Mouse (Mus musculus): ENCODE results near the gene Plxdc2.

Plxdc2 gene

DNA sequence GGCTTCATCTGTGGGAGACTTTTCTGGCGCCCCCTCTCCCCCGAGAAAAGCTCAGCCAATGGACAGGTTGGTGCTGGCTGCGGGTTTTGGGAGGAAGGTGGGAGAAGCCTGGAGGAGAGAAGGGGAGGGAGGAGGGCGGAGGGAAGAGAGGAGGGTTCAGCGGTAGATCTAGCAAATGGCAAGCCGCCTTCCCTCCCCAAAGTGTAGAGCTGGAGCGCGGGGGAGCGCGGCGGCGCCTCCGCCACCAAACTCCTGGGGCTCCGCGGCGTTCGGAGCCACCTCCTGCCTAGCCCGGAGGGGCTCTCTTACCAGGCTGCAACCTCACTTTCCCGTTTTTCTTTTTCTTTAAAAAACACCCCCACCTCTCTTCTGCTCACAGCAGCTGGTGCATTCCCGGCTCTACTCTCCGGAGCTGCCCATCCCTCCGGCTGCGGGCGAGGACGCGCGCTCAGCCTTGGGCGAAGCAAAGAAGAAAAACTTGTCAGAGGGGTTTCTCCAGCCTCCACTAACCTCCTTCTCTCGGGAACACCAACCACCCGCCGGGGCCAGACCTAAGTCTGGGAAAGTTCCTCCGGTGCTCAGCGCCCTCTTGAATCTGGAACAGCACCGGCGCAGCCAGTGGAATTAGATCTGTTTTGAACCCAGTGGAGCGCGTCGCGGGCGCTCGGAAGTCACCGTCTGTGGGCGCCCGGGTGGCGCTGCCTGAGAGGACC lies at the start of gene Plxdc2:
Gene Plxdc2 (plus strand): TSS at position 199 of the 713 bp plus-strand sequence.
- peak; percentile 85 for ATAC-seq (ENCODE audit: insufficient number of reproducible peaks, low FRiP score, low TSS enrichment)

DNA sequence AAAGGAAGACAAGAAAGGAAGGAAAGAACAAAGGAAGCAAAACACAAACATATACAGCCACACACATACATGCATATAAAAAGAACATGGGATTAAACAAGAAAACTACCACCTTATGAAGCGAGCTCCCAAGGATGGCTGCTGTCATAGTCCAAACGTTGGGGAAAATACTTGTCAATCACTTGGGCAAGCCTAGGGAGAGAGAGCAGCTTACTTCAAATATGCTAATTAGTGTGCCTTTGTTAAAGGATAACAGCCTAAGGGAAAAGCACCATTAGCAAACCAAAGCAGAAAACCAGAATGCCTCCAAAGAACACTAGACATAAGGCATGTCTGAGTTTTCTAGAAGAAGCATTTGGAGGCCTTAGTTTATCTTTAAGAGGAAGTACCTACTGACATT lies 45.7 kb upstream of the Plxdc2 start:
- ATAC-seq (ENCODE audit: insufficient number of reproducible peaks, low FRiP score, low TSS enrichment), result no peak

DNA sequence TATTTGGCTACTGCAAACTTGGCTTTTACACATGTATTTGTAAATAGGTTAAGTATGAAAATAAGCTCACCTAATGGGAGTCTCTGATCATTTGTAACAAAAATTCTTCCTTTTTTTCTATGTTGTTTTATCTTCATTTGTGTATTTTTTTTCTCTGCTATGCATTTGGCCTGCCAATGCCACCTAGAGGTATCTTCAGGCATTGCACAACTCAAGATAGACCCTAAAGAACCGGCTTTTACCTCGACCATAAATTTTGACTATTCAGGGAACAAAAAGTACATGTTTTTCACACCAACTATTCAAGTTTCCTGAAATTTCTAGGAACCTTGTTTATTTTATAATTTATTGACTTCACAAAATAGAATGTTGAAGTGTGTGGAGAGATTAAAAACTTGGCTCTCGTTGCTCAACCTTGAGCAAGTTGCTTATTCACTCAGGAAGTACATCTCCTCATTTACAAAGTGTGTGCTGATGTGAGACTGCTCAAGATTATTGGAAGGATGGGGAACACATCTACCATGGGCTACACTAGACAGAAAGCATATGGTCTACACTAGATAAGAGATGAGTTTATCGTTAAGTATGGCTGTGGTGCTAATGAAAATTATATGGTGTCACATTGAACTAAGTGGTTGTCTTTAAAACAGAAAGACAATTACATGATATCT lies 43.6 kb upstream of the Plxdc2 start:
- ATAC-seq (ENCODE audit: insufficient number of reproducible peaks, low FRiP score, low TSS enrichment), result no peak

DNA sequence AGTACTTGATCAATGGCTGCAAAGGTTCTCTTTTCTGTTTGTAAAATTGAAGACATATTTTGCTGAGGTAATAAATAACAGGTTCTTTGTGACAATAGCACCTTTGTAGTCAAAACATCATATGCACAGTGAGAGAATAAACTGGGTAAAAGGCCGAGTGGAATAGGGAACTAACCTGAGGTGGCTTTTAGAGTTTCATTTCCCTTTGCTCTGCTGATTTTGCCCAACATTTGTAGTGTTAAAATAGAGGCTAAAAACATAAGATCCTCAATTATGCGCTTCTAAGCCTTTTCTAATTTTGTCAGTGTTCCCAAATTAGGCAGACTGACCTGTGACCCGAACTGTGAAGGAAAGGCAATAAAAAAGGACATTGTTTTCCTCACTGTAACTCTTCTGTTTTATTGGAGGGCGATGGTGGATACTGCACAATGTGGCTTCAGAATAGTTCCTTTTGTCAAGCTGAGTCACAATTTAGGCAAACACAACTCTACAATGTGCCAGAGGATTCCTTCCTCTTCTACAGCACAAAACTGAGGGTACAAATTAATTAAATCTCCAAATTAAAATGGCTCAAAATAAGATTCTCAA lies 20.8 kb upstream of the Plxdc2 start:
- ATAC-seq (ENCODE audit: insufficient number of reproducible peaks, low FRiP score, low TSS enrichment), result no peak

DNA sequence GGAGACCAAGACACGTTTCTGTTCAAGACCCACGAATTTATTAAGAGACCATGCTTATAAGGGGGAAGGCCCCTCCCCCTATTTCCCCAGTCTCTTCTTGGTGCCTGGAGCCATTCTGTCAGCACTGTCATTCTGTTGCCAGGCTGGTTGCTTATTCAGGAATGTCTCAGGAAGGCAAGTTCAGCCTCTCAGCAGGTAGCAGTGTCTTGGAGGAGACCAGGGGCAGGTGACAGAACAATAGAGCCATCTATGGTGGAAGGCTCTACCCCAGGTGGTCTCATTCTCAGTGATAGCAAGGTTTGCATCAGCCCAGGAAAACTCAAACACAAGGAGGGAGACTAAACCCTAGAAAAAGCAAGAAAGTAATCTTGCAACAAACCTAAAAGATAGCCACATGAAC lies 11.5 kb upstream of the Plxdc2 start:
- no peak for ATAC-seq (ENCODE audit: insufficient number of reproducible peaks, low FRiP score, low TSS enrichment)

DNA sequence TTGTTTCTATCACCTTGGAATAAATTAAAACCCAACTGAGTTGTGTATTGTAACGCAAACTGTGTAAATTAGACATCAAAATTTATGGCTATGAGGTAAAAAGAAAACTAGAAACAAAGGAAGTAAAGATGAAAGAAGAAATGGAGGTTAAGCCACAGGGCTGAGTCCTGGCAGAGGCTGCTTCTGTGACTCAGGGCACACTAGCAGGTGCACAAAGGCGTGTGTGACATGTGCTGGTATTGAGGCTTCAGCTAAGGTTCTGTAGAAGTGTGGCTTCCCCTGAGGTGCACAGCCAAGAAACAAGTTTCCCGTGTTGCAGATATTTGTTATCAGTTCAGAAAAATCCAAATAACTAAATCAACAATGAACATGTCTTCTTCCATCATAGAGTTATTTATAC lies 5.0 kb upstream of the Plxdc2 start:
- ATAC-seq (ENCODE audit: insufficient number of reproducible peaks, low FRiP score, low TSS enrichment), result no peak

DNA sequence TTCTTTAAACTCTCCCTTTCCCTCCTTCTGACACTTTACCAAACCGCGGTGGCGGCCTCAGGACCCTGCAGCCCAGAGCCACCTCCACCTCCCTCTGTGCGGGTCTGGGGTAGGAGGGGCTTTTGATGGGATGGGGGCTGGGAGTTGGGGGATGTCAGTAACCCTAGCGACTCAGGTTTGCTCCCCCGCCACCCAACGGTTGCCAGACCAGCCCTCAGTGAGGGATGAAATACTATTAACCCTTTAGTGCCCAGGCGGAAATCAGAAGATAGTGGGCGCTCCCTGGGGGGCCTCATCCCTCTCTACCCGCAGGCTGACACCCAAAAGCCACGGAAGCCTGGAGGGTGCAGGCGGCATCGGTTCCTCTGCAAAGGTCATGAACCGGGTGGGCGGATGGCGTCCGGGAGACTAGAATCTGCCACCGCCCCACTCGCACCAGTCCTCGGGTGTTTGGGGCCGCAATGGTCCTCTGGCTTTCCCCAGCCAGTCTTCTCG lies 446 bp upstream of the Plxdc2 start:
- ATAC-seq (ENCODE audit: insufficient number of reproducible peaks, low FRiP score, low TSS enrichment), result 0 out of 2 replicates have a peak, but pooled peaks have one; percentile 3

DNA sequence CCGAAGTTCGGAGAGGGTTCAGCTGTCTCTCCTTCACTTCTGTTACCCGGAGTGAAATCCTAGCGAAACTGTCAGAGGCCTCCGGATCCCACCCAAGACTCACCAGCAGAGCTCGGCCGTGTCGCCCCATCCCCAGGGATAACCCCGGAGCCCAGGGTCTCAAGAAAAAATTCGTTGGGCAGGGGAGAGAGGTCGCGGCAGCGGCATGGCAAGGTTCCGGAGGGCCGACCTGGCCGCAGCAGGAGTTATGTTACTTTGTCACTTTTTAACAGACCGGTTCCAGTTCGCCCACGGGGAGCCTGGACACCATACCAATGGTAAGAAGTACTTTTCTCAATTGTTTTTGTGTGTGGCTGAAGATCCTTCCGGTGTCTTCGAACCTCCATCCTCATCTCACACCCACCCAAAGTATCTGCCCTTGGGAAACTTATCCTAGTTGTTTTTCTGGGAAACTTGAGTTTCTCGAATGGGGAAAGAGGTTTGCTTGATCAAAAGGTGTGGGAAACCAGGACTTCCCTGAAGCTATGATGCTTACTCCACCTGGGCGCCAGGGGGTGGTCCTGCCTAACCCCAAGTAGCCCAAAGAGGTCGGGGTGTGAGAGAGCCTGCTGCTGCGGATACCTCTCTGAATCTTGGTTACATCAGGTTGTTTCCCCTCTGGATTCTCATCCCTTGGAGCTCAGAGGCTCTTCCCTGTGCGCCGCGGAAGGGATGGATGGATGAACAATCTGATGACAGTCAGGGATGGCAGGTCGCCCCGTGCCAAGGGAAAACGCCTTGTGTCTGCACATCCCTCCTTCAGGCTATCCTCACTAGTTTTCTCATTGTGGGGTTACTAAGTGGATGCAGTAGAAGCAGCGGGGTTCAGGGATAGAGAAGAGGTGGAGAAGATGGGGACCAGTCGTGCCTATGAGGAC lies 1.1 kb downstream of the Plxdc2 start:
- ATAC-seq (ENCODE audit: insufficient number of reproducible peaks, low FRiP score, low TSS enrichment), result peak; percentile 27; the same call in 1 of the 2 replicates

DNA sequence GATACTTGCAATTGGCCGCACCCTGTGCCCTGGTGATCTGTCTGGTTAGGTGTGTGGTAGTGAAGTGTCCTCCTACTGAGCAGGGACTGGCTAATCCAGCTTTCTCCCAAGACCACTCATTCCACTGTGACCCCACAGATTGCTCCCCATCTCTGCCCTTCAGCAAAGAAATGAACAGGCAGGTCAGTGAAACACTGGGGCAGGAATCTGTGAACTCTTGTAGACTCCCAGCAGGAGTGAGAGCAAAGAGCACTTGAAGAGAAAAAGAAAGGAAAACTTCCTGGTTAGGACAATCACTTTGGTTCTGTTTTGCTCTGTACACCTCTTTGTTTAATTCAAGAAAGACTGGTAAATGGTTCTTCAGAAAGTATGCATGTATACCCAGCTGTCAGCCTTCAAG lies 1.8 kb downstream of the Plxdc2 start:
- no peak for ATAC-seq (ENCODE audit: insufficient number of reproducible peaks, low FRiP score, low TSS enrichment)

DNA sequence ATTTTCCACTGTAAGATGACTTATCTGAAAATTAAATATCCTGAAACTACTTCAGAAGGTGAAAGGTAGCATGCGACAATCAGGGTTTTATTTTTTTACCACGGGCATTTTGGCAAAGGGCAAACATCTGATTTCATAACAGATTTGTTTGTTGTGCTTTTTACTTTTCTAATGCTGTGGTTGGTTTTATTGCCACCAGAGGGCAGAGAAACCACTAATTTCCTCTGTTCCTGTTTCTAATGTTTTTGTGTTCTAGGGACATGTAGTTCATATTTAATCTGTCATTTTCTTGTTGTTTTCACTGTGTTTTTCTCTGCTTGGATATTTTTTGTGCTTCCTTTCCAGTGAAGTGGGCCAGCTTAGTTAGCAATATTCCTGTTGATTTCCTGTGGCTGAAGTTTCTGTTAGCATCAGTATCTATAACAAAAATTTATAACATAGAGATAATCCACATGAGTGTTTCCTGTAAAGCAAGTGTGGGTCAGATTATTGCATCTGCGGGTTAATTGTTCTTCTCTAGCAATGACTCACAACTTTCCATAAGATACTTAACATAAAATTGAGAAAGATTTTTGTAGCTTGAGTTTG lies 3.3 kb downstream of the Plxdc2 start:
- no peak for ATAC-seq (ENCODE audit: insufficient number of reproducible peaks, low FRiP score, low TSS enrichment)

DNA sequence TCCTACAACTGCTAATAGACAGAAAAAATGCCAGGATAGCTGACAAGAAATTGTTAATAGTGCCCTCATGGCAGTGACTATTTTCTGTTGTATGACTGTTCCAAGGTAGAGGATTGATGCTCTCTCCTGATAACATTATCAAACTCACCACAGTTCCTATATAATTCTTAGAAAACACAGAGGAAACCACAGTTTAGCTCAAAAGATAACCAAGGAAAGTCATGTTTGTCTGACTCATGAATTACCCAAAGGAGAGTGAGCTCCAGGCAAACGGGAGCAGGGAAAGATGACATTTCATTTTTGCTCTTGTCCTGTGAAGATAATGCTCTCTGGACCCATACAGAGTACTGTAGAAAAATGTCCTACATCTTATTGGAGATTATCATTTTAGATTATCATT lies 8.6 kb downstream of the Plxdc2 start:
- ATAC-seq (ENCODE audit: insufficient number of reproducible peaks, low FRiP score, low TSS enrichment), result no peak

DNA sequence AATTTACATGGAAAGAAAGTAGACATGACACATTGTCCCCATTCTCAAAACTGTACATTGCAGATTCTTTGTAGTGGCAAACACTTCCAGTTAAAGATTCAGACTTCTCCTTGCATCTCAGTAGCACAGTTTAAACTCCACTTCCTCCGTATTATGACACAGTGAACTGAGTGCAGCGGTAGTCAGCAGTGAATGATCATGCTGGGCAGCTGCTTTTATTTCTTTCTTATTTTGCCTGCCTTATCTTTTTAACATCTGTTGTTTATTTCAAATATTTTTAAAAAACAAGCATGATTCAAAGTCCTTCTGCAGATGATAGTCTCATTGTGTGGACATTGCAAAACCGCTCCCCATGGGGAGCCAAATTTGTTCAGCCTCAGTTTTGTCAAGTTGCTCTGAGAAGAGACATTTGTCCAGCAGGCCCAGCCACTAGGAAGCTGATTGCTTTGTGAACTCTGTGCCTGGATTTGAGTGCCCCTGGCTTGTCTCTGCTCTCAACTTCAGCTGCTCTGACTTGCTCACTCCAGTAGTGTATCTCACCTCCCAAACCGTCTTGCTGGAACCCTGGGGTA lies 9.8 kb downstream of the Plxdc2 start:
- no peak for ATAC-seq (ENCODE audit: insufficient number of reproducible peaks, low FRiP score, low TSS enrichment)

DNA sequence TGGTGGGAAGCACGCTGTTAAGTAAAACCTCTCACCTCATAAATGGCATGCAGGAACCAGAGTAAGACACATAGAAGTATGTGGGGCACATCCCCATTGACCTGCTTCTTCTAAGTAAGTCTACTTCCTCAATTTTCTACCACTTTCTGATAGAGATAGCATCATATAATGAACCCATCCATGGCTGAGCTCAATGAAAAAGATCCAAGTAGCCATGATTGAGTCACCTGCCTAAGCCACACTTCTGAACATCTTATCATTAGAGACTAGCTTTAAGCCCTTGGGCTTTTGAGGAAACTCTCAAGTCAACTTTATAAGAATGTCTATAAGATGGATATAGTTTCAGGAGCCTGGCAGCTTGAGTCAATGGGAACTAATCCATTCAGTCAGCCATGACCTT lies 14.3 kb downstream of the Plxdc2 start:
- ATAC-seq (ENCODE audit: insufficient number of reproducible peaks, low FRiP score, low TSS enrichment), result no peak

DNA sequence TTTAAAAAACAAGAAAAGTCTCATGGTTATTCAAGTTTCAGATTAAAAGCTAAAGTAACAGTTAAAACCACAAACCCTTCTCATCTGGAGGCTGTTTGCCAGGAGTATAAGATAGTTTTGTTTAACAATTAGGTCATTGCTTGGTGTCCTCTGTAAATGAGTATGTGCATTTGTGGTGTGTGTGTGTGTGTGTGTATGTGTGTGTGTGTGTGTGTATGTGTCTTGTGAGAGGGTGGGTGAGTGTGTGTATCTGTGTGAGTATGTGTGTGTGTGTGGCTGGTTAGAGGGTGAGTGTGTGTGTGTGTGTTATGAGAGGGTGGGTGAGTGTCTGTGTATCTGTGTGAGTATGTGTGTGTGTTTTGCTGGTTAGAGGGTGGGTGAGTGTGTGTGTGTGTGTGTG lies 18.2 kb downstream of the Plxdc2 start:
- ATAC-seq (ENCODE audit: insufficient number of reproducible peaks, low FRiP score, low TSS enrichment), result no peak

DNA sequence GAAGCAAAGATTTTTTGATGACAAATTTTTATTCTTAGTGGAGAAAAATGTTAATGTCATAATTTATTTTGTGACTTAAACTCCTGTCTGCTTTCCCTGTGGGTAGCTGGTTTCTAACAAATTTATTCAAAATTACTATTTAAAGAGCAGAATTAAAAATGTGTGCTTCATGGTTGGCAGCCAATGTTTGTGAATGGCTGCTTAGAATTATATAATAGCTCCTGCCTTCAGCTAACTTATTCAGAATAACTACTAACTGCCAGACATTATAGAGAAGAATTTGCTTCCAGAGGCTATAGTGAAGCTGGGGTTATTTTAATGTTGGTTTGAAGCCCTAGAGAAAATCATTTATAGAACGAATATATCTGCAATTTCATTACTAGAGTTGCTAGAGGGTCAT lies 30.1 kb downstream of the Plxdc2 start:
- ATAC-seq (ENCODE audit: insufficient number of reproducible peaks, low FRiP score, low TSS enrichment), result no peak

DNA sequence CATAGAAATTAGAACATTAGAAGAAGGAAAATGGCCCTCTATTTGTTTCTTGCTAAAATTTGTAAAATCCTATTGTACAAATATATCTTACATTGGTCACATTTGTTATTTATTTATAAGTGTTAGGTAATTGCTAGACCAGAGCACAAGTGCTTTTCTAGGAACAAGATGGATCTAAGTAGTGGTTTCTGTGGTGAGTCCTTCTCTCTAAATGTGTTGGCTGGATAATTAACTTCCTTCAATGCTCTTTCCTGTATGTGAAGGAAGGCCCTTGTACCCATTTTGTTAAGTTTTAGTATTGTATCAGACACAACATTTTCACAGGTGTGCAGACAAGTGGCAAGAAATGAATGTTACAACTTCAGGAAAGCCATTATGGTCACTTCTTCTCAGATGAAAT lies 30.6 kb downstream of the Plxdc2 start:
- no peak for ATAC-seq (ENCODE audit: insufficient number of reproducible peaks, low FRiP score, low TSS enrichment)

DNA sequence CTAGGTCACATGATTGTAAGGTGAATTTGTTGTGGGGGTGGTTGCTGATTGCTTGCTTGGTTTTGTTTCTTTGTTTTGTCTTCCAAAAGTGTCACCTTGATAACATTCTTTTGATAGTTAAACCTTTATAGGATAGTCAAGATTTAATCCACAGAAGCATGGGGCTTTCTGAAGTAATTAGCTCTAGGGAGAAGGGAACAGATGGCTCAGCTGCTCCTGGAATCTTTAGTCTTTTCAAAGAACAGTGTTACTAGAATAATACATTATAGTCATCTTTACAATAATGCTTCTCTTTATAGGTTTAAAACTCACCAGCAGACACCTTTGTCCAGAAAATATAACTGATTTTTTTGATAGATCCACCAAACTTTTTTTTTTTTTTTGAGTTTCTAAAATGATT lies 31.7 kb downstream of the Plxdc2 start:
- no peak for ATAC-seq (ENCODE audit: insufficient number of reproducible peaks, low FRiP score, low TSS enrichment)

DNA sequence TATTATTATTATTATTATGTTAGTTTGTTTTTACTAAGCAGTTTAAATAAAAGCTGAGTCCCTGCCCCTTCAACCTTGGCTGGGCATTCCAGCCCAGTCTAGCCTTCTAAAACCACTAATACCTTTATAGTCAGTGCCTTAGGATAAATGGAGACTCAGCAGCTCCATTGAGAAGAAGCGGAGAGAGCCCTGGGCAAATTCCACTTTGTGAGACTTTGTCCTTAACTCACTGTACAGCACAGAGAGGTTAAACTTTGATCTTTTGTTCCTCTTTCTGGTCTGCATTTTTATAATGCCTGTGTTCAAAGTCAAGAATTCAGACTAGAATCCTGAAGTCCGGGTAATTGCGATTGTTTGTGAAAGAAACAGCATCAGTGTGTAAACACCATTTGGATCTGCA lies 41.4 kb downstream of the Plxdc2 start:
- ATAC-seq (ENCODE audit: insufficient number of reproducible peaks, low FRiP score, low TSS enrichment), result no peak

DNA sequence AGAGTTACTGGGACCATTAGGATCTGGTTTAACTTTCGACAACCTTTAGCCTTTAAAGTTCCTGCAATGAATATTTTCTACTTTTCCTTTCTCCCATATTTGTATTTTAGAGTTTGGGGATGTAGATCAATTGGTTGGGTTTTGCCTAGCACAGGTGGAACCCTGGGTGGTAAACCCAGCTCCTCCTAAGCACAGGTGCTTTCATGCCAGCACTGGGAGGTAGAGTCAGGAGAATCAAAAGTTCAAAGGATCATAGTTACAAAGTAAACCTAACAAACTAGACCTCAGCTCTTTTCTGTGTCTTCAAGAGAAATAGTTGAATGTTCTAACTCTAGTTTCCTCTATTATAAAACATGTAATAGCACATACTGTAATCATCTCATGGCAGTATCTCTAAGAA lies 41.9 kb downstream of the Plxdc2 start:
- ATAC-seq (ENCODE audit: insufficient number of reproducible peaks, low FRiP score, low TSS enrichment), result no peak

DNA sequence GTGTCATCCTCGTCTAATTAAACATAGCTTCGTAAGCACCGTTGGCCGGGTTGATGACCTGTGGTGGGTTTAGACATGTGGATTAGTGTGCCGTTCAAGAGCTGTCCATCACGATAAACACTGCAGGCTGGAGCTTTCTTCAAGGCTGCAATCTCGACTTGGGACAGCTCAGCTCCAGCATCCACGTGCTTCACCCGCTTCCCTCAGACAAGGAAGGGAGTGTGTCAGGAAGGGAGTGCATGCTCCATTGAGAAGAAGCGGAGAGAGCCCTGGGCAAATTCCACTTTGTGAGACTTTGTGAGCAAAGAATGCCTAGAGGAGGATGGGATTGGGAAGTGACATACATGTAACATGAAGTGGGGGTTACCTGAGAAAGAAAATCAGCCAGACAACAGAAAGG lies 42.8 kb downstream of the Plxdc2 start:
- no peak for ATAC-seq (ENCODE audit: insufficient number of reproducible peaks, low FRiP score, low TSS enrichment)

Measured in cerebellum, adult (tissue).